In the genomic region with DNA sequence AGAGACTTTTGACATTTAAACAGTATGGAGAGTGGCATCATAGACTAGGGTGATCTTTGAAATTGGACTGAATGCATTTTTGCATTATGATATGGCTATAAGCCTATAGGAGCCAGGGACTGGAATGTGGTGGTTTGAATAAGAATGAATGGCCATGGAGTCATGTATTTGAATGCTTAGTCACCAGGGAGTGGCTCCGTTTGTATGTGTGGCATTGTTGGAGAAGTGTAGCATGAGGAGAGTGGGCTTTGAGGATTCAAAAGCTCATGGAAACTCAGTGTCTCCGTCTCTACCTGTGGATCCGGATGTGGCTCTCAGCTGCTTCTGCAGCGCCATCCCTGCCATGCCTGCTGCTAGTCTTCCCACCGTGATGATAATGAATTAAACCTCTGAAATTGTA, we compare ENCODE assay signal across 11 mouse cellular contexts. TPM values are rescaled to one million over a fixed set of nuclear protein-coding genes. Genes with fewer than 3 reads are reported as not detected.
DNase-seq lines count a peak whose midpoint lies in the region; ATAC-seq lines count a peak whose summit lies in the region.
"Had no signal": no experiment of that assay in that cellular context is flagged by ENCODE, and none has a peak within 500 bp of the region (broad histone marks: within the 10 kb centered on the region; RNA-seq: fewer than 3 reads in every experiment).

No protein-coding gene starts in this region.

- no peaks in the 10 kb centered on the region for H3K9me3 ChIP-seq in kidney, embryonic 15.5 days (replicated peaks)
- no peaks in the 10 kb centered on the region for H3K9me3 ChIP-seq in embryonic facial prominence, embryonic 10.5 days
- no peaks in the 10 kb centered on the region for H3K9me3 ChIP-seq in hindbrain, embryonic 12.5 days (replicated peaks)
- H3K9me3 ChIP-seq in neural tube, embryonic 12.5 days: no peaks in the 10 kb centered on the region

- no peak overlapping the region for H3K4me2 ChIP-seq in kidney, embryonic 15.5 days
- H3K4me2 ChIP-seq in hindbrain, embryonic 12.5 days (replicated peaks): peak overlapping the region; percentile 19; the same call in 1 of the 2 replicates
- peak overlapping the region; percentile 36 for H3K4me2 ChIP-seq in neural tube, embryonic 12.5 days (replicated peaks)

- ATAC-seq in kidney, embryonic 15.5 days (replicated peaks; ENCODE audit: low FRiP score): no peak
- peak; percentile 12; the same call in 1 of the 2 replicates for ATAC-seq in hindbrain, embryonic 12.5 days (ENCODE audit: low FRiP score)
- ATAC-seq in neural tube, embryonic 12.5 days (ENCODE audit: low FRiP score, low read depth): 0 out of 2 replicates have a peak, but pooled peaks have one; percentile 3
- no peak for ATAC-seq in inflammation-experienced regulatory T-cells, adult 6 months

- peak overlapping the region; percentile 67; the same call in 1 of the 2 replicates for H3K27ac ChIP-seq in kidney, embryonic 15.5 days
- peak overlapping the region; percentile 52 for H3K27ac ChIP-seq in embryonic facial prominence, embryonic 10.5 days (replicated peaks)
- peak overlapping the region; percentile 83 for H3K27ac ChIP-seq in hindbrain, embryonic 12.5 days
- H3K27ac ChIP-seq in neural tube, embryonic 12.5 days: peak overlapping the region; percentile 59

- DNase-seq in kidney, adult 8-10 months: no peak
- no peak for DNase-seq in embryonic facial prominence, embryonic 10.5 days (ENCODE audit: low spot score)
- no peak for DNase-seq in layer of hippocampus, adult 9-10 months (ENCODE audit: low spot score)
- DNase-seq in spleen, adult 12 weeks (ENCODE audit: low spot score): no peak
- DNase-seq: adrenal gland, postnatal 14 days; cerebellum, postnatal 25 days; kidney, postnatal 10 days had no signal

- no peak overlapping the region for H3K4me3 ChIP-seq in kidney, embryonic 15.5 days (replicated peaks)
- no peak overlapping the region for H3K4me3 ChIP-seq in embryonic facial prominence, embryonic 10.5 days
- H3K4me3 ChIP-seq in hindbrain, embryonic 12.5 days: no peak overlapping the region
- H3K4me3 ChIP-seq in neural tube, embryonic 12.5 days: no peak overlapping the region

- WGBS in kidney, embryonic 15.5 days: 62% methylated on average over 5 of the region's 5 CpGs
- 43% methylated on average over 5 of the region's 5 CpGs for WGBS in embryonic facial prominence, embryonic 10.5 days
- WGBS in hindbrain, embryonic 12.5 days: 56% methylated on average over 5 of the region's 5 CpGs
- WGBS in neural tube, embryonic 12.5 days: 18% methylated on average over 5 of the region's 5 CpGs

- peaks cover 39% of the 10 kb centered on the region for H3K36me3 ChIP-seq in kidney, embryonic 15.5 days
- peaks cover 50% of the 10 kb centered on the region for H3K36me3 ChIP-seq in embryonic facial prominence, embryonic 10.5 days (replicated peaks)
- peaks cover 7% of the 10 kb centered on the region; the same call in 1 of the 2 replicates for H3K36me3 ChIP-seq in hindbrain, embryonic 12.5 days
- peaks cover 9% of the 10 kb centered on the region; the same call in 1 of the 2 replicates for H3K36me3 ChIP-seq in neural tube, embryonic 12.5 days

- no peak overlapping the region for H3K9ac ChIP-seq in kidney, embryonic 15.5 days
- no peak overlapping the region for H3K9ac ChIP-seq in hindbrain, embryonic 12.5 days
- no peak overlapping the region for H3K9ac ChIP-seq in neural tube, embryonic 12.5 days

- no peaks in the 10 kb centered on the region for H3K27me3 ChIP-seq in kidney, embryonic 15.5 days
- H3K27me3 ChIP-seq in embryonic facial prominence, embryonic 10.5 days (replicated peaks; ENCODE audit: low read depth, poor library complexity, severe bottlenecking): no peaks in the 10 kb centered on the region
- H3K27me3 ChIP-seq in hindbrain, embryonic 12.5 days: no peaks in the 10 kb centered on the region
- no peaks in the 10 kb centered on the region for H3K27me3 ChIP-seq in neural tube, embryonic 12.5 days (replicated peaks)

- peaks cover 16% of the 10 kb centered on the region for H3K4me1 ChIP-seq in kidney, embryonic 15.5 days
- H3K4me1 ChIP-seq in embryonic facial prominence, embryonic 10.5 days: peaks cover 32% of the 10 kb centered on the region
- H3K4me1 ChIP-seq in hindbrain, embryonic 12.5 days: peaks cover 32% of the 10 kb centered on the region
- peaks cover 20% of the 10 kb centered on the region for H3K4me1 ChIP-seq in neural tube, embryonic 12.5 days

RNA-seq across cellular contexts. Expression of gene Atf7ip, which starts 35.4 kb away (rescaled TPM):
- polyA plus RNA-seq in kidney, embryonic 15.5 days (2015; fragmentation: Nextera tagmentation; extraction: Ambion mirVana): 43.1 and 44.2 TPM in 2 replicates
- 48.0 and 50.9 TPM in 2 replicates for polyA plus RNA-seq in embryonic facial prominence, embryonic 10.5 days (2016; fragmentation: Nextera tagmentation; extraction: Ambion mirVana)
- 63.8 and 77.2 TPM in 2 replicates for polyA plus RNA-seq in hindbrain, embryonic 12.5 days (2016; fragmentation: Nextera tagmentation; extraction: Ambion mirVana)
- 49.2 and 56.4 TPM in 2 replicates for polyA plus RNA-seq in neural tube, embryonic 12.5 days (2016; fragmentation: Nextera tagmentation; extraction: Ambion mirVana)
- polyA plus RNA-seq in inflammation-experienced regulatory T-cells, adult 6 months (2017; shearing (Covaris generic)): 10 to 100 TPM; 79.8 to 94.2 (median 91.2) TPM

Comparison
In these comparisons a context has a peak if more than half of its experiments do, and no peak if none do; other contexts are left out.
1. ATAC-seq: peak in hindbrain, embryonic 12.5 days (single experiment) and neural tube, embryonic 12.5 days (single experiment); none in kidney, embryonic 15.5 days (single experiment) and inflammation-experienced regulatory T-cells, adult 6 months (single experiment).
2. Peak in every context shown above with its lines, with median percentiles within 50 percentile points of each other: H3K27ac ChIP-seq.